Mouse (Mus musculus) adrenal gland, postnatal 10 days (tissue): ENCODE data around the gene Cyp2d40. TPM values are rescaled to one million over a fixed set of nuclear protein-coding genes. Genes with fewer than 3 reads are reported as not detected.

ENCODE experiments used
- microRNA-seq: library from miRNA; unstranded; fragments of <30 nt; microRNA quantifications from one replicate; pipeline ENCODE4 v1.2.0, GENCODE M21; 2021
- total RNA-seq, 2 experiments: library from RNA; stranded (reverse); gene quantifications; 2 replicates each; pipeline ENCODE4 v1.2.3; 2021

Gene Cyp2d40
- total RNA-seq, 2 experiments from 2014 or later: 1.8 to 3.6 TPM

Small RNAs within 50 kb of the gene (microRNA-seq; reads per million reads assigned to microRNA genes)
- not detected for gene Gm27618

Other genes starting within 250 kb of the Cyp2d40 start
- under 1 TPM in 1 of 2 experiments, not detected in 1; 0.27 TPM for gene Cyp2d12, start 209.1 kb downstream of the Cyp2d40 start, total RNA-seq
- gene Cyp2d34, start 143.2 kb downstream of the Cyp2d40 start, total RNA-seq: not detected
- gene Cyp2d26, start 30.1 kb upstream of the Cyp2d40 start, total RNA-seq: 100 to 1,000 TPM in 1 of 2 experiments, 10 to 100 TPM in 1; 75.9 to 190 TPM
- gene Tcf20, start 223.7 kb upstream of the Cyp2d40 start, total RNA-seq: 10 to 100 TPM; 70.8 to 71.5 TPM